Mouse (Mus musculus): ENCODE measurements at regions not wholly inside any gene's neighbourhood (a gene's known extent, or its start where the extent isn't known, plus 50 kb on each side); places are given as distances from the start of the nearest gene placed in this dataset.

GRCm38 (mm10) chr15:25524189-25524588 is 98.1 kb upstream of the Myo10 start:
- no peak for TF ChIP-seq POLR2A (IDR thresholded peaks at IDR 0.05; ENCODE audit: extremely low read depth, insufficient read depth, low read length)
- TF ChIP-seq CTCF (IDR thresholded peaks at IDR 0.05; ENCODE audit: low read depth, low read length): no peak
